Mouse (Mus musculus): Measurements from ENCODE around the gene Kcna6.

GRCm38 (mm10) chr6:126768957-126769665 lies 28.6 kb upstream of the Kcna6 start:
- TF ChIP-seq CTCF (IDR thresholded peaks at IDR 0.05; ENCODE audit: extremely low read depth, insufficient read length, insufficient replicate concordance, low read depth, low read length) (no peak), POLR2A (IDR thresholded peaks at IDR 0.05; ENCODE audit: low read depth, low read length) (no peak)

Measured in small intestine, adult 2 months (tissue).